Mouse (Mus musculus): ENCODE data around the gene Rpl23a. TPM values are rescaled to one million over a fixed set of nuclear protein-coding genes. Genes with fewer than 3 reads are reported as not detected.

Gene Rpl23a
- polyA plus RNA-seq, 1 experiment from 2014 or later = 1,123 TPM

Small RNAs within 50 kb of the gene (microRNA-seq; reads per million reads assigned to microRNA genes)
- gene Mir7653 = not detected

Other genes starting within 250 kb of the Rpl23a start
- 20.5 and 21.6 TPM in 2 replicates for gene Phf12, start 200.8 kb downstream of the Rpl23a start, polyA plus RNA-seq (2016; fragmentation: Nextera tagmentation; extraction: Ambion mirVana)
- gene Dhrs13, start 151.3 kb downstream of the Rpl23a start, polyA plus RNA-seq (2016; fragmentation: Nextera tagmentation; extraction: Ambion mirVana) = 12.8 and 13.2 TPM in 2 replicates
- gene Flot2, start 145.7 kb downstream of the Rpl23a start, polyA plus RNA-seq (2016; fragmentation: Nextera tagmentation; extraction: Ambion mirVana) = 57.8 and 60.9 TPM in 2 replicates
- 40.9 and 41.5 TPM in 2 replicates for gene Eral1, start 103.2 kb downstream of the Rpl23a start, polyA plus RNA-seq (2016; fragmentation: Nextera tagmentation; extraction: Ambion mirVana)
- gene Fam222b, start 88.9 kb downstream of the Rpl23a start, polyA plus RNA-seq (2016; fragmentation: Nextera tagmentation; extraction: Ambion mirVana) = 28.2 and 29.9 TPM in 2 replicates
- gene Traf4, start 18.0 kb downstream of the Rpl23a start, polyA plus RNA-seq (2016; fragmentation: Nextera tagmentation; extraction: Ambion mirVana) = 151 and 157 TPM in 2 replicates
- 13.5 and 15.3 TPM in 2 replicates for gene Nek8, start 6.9 kb downstream of the Rpl23a start, polyA plus RNA-seq (2016; fragmentation: Nextera tagmentation; extraction: Ambion mirVana)
- gene Tlcd1, start 6.9 kb downstream of the Rpl23a start, polyA plus RNA-seq (2016; fragmentation: Nextera tagmentation; extraction: Ambion mirVana) = 8.8 and 9.2 TPM in 2 replicates
- gene Rab34, start 4.8 kb upstream of the Rpl23a start, polyA plus RNA-seq (2016; fragmentation: Nextera tagmentation; extraction: Ambion mirVana) = 107 and 123 TPM in 2 replicates
- 1.6 and 2.3 TPM in 2 replicates for gene Proca1, start 9.8 kb upstream of the Rpl23a start, polyA plus RNA-seq (2016; fragmentation: Nextera tagmentation; extraction: Ambion mirVana)
- gene Sdf2, start 62.2 kb upstream of the Rpl23a start, polyA plus RNA-seq (2016; fragmentation: Nextera tagmentation; extraction: Ambion mirVana) = 43.5 and 44.9 TPM in 2 replicates
- 39.2 TPM in 2 replicates for gene Supt6, start 62.4 kb upstream of the Rpl23a start, polyA plus RNA-seq (2016; fragmentation: Nextera tagmentation; extraction: Ambion mirVana)
- gene 2610507B11Rik, start 78.2 kb upstream of the Rpl23a start, polyA plus RNA-seq (2016; fragmentation: Nextera tagmentation; extraction: Ambion mirVana) = 60.4 and 72.1 TPM in 2 replicates
- 0.48 and 0.49 TPM in 2 replicates for gene BC030499, start 107.3 kb upstream of the Rpl23a start, polyA plus RNA-seq (2016; fragmentation: Nextera tagmentation; extraction: Ambion mirVana)
- gene Spag5, start 117.9 kb upstream of the Rpl23a start, polyA plus RNA-seq (2016; fragmentation: Nextera tagmentation; extraction: Ambion mirVana) = 65.7 and 73.1 TPM in 2 replicates
- gene Aldoc, start 139.4 kb upstream of the Rpl23a start, polyA plus RNA-seq (2016; fragmentation: Nextera tagmentation; extraction: Ambion mirVana) = 3.0 and 3.2 TPM in 2 replicates
- 73.7 and 74.9 TPM in 2 replicates for gene Pigs, start 144.8 kb upstream of the Rpl23a start, polyA plus RNA-seq (2016; fragmentation: Nextera tagmentation; extraction: Ambion mirVana)
- 67.7 and 69.1 TPM in 2 replicates for gene Unc119, start 159.9 kb upstream of the Rpl23a start, polyA plus RNA-seq (2016; fragmentation: Nextera tagmentation; extraction: Ambion mirVana)
- gene Foxn1, start 203.0 kb upstream of the Rpl23a start, polyA plus RNA-seq (2016; fragmentation: Nextera tagmentation; extraction: Ambion mirVana) = 0.21 and 0.26 TPM in 2 replicates
- not detected in 2 replicates for gene Slc13a2, start 238.6 kb upstream of the Rpl23a start, polyA plus RNA-seq (2016; fragmentation: Nextera tagmentation; extraction: Ambion mirVana)

All from embryonic facial prominence, embryonic 10.5 days (tissue).